Mouse (Mus musculus) CH12.LX (cell line): ENCODE results near the gene Rasgrp3. TPM values are rescaled to one million over a fixed set of nuclear protein-coding genes. Genes with fewer than 3 reads are reported as not detected.
A peak's percentile ranks its signal among the peaks of the same experiment; 100 is the strongest.
"Not testable (repeated sequence)": the region's sequence is repeated elsewhere in the genome, so short reads cannot be mapped to it uniquely, and the experiment has no call there.

Source experiments
- DNase-seq: peaks from one replicate; pipeline ENCODE4 v3.0.0-alpha.2; 2013; ENCODE audit errors: extremely low read depth
- H3K27ac ChIP-seq: 2 replicates; pipeline ENCODE4 v1.5.1; 2012; ENCODE audit warnings: low read depth, mild to moderate bottlenecking, control low read depth, moderate library complexity; ENCODE audit not compliant: insufficient read depth
- H3K27me3 ChIP-seq: replicated peaks from 2 replicates; pipeline ENCODE3; 2012; ENCODE audit warnings: inconsistent platforms
- H3K36me3 ChIP-seq, 2 experiments: replicated peaks in 1 of 2; 2 replicates each; pipeline versions ENCODE3 to v1.6.1; 2012; ENCODE audit warnings: inconsistent platforms in 1 of 2, low read length in 1 of 2, mild to moderate bottlenecking in 1 of 2, mixed read lengths in 1 of 2, moderate library complexity in 1 of 2; ENCODE audit not compliant: control insufficient read depth in 1 of 2, insufficient read depth in 1 of 2
- H3K4me1 ChIP-seq, 2 experiments: 2 replicates each; pipeline ENCODE4 v1.6.1; 2012; ENCODE audit warnings: inconsistent platforms in 1 of 2, moderate library complexity in 1 of 2; ENCODE audit not compliant: insufficient read depth in 2 of 2, control insufficient read depth in 1 of 2
- H3K4me2 ChIP-seq: 2 replicates; pipeline ENCODE4 v1.6.1; 2012; ENCODE audit warnings: low read depth, mild to moderate bottlenecking, control low read depth; ENCODE audit not compliant: poor library complexity, insufficient read depth, severe bottlenecking
- H3K4me3 ChIP-seq, 3 experiments: fragments of 150-350 bp in 1 of 3; sonication (generic) in 1 of 3; replicated peaks in 1 of 3; 2 replicates each; pipeline versions ENCODE3 to v1.5.1; 2011 to 2012; ENCODE audit warnings: low read depth in 2 of 3, low read length in 2 of 3, mild to moderate bottlenecking in 2 of 3, moderate library complexity in 2 of 3, control low read depth in 1 of 3, improper control_type of control experiment in 1 of 3, inconsistent platforms in 1 of 3, mixed read lengths in 1 of 3; ENCODE audit not compliant: poor library complexity in 1 of 3
- H3K79me2 ChIP-seq: replicated peaks from 2 replicates; pipeline ENCODE4 v1.6.1; 2012; ENCODE audit warnings: mild to moderate bottlenecking, moderate library complexity; ENCODE audit not compliant: control insufficient read depth, poor library complexity, insufficient read depth, severe bottlenecking; ENCODE audit errors: extremely low read depth
- H3K9ac ChIP-seq: 2 replicates; pipeline ENCODE4 v1.6.1; 2012; ENCODE audit warnings: low read depth, mild to moderate bottlenecking, control low read depth, moderate library complexity; ENCODE audit not compliant: insufficient read depth
- H3K9me3 ChIP-seq: replicated peaks from 2 replicates; pipeline ENCODE3; 2012; ENCODE audit warnings: low read length, inconsistent platforms, mixed read lengths
- BHLHE40 ChIP-seq: IDR thresholded peaks from 2 replicates; pipeline ENCODE4 v1.6.1; 2011; ENCODE audit warnings: mild to moderate bottlenecking, low read depth, low read length, improper control_type of control experiment
- CTCF ChIP-seq, 2 experiments: IDR thresholded peaks in 1 of 2; conservative IDR thresholded peaks in 1 of 2; 2 replicates each; pipeline ENCODE4 v1.5.1; 2011 to 2012; ENCODE audit warnings: low read depth in 2 of 2, low read length in 2 of 2, improper control_type of control experiment in 1 of 2, inconsistent platforms in 1 of 2, mild to moderate bottlenecking in 1 of 2, moderate library complexity in 1 of 2
- GABPA ChIP-seq: IDR thresholded peaks from 2 replicates; pipeline ENCODE4 v1.6.1; 2012; ENCODE audit warnings: low read depth, low read length, improper control_type of control experiment, inconsistent platforms; ENCODE audit not compliant: insufficient replicate concordance
- PAX5 ChIP-seq: IDR thresholded peaks from 2 replicates; pipeline ENCODE4 v1.6.1; 2012; ENCODE audit warnings: low read length, inconsistent platforms, mixed read lengths
- RAD21 ChIP-seq: IDR thresholded peaks from 2 replicates; pipeline ENCODE4 v1.6.1; 2011; ENCODE audit warnings: low read depth, mild to moderate bottlenecking, low read length, improper control_type of control experiment, moderate library complexity
- RCOR1 ChIP-seq: conservative IDR thresholded peaks from 2 replicates; pipeline ENCODE4 v1.6.1; 2012; ENCODE audit warnings: low read depth, mild to moderate bottlenecking, inconsistent platforms, low read length, improper control_type of control experiment
- SMC3 ChIP-seq: IDR thresholded peaks from 2 replicates; pipeline ENCODE4 v1.6.1; 2011; ENCODE audit warnings: low read depth, low read length, improper control_type of control experiment
- ZC3H11A ChIP-seq: IDR thresholded peaks from 2 replicates; pipeline ENCODE4 v1.6.1; 2012; ENCODE audit warnings: low read depth, mild to moderate bottlenecking, inconsistent platforms, low read length, improper control_type of control experiment
- dilution Hi-C: fragments of 300-500 bp; cut with MboI; formaldehyde crosslinking; loops from 2 replicates; pipeline ENCODE4 v1.14.3; 2020; ENCODE audit warnings: low sequenced_read_pairs; ENCODE audit not compliant: extremely low pct_unique_long_range_greater_than_20kb, extremely low pct_ligation_motif_present
- in situ Hi-C: fragments of 300-500 bp; cut with MboI; formaldehyde crosslinking; loops from 3 replicates; pipeline ENCODE4 v1.14.3; 2019; ENCODE audit warnings: low sequenced_read_pairs, low pct_ligation_motif_present, low pct_unique_long_range_greater_than_20kb, mixed read lengths
- polyA plus RNA-seq: library from polyadenylated mRNA; unstranded; fragments of >175 nt; gene quantifications from 2 replicates; pipeline ENCODE4 v1.2.1, GENCODE M21; 2012; ENCODE audit warnings: low read depth; ENCODE audit not compliant: insufficient read length
- total RNA-seq, 2 experiments: library from RNA; depleted of rRNA; stranded (reverse); fragments of 300-350 nt in 1 of 2; fragments of >200 nt in 1 of 2; gene quantifications; 2 replicates each; pipeline ENCODE4 v1.2.3; 2012 to 2014

Rasgrp3 gene
- total and polyA plus RNA-seq, 3 experiments = 79.6 to 164 (median 161) TPM

DNA sequence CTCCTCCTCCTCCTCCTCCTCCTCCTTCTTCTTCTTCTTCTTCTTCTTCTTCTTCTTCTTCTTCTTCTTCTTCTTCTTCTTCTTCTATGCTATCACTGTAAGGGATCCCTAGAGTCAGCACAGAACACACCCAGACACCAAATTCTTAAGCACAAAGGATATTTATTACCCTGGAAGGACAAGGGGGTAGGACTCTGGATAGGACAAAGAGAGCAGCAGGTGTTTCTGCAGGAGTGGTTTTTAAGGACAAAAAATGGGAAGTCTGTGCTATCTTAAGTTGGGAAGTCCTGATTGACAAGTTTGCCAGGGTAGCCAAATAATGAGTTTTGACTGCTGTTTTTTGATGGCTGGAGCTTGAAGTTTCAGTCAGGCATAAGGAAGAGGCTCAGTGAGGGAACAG, 17.9 kb downstream of the Rasgrp3 start:
- peaks cover 7 to 20% of the 10 kb centered on the region in 2 experiments; a peak in 3 of 4 replicates for H3K4me1 ChIP-seq
- no peak overlapping the region for H3K9ac ChIP-seq
- in situ Hi-C loops = no loop called here
- H3K36me3 ChIP-seq = no peaks in the 10 kb centered on the region
- no peaks in the 10 kb centered on the region for H3K79me2 ChIP-seq
- H3K27me3 ChIP-seq = no peaks in the 10 kb centered on the region
- H3K4me3 ChIP-seq = no peak overlapping the region
- dilution Hi-C loops = no loop called here
- H3K4me2 ChIP-seq = no peak overlapping the region
- TF ChIP-seq BHLHE40 (no peak), RCOR1 (no peak), PAX5 (no peak)
- TF ChIP-seq, all 38 proteins: peak for 0
- no peak for DNase-seq
- no peak overlapping the region for H3K27ac ChIP-seq
- H3K9me3 ChIP-seq = no peaks in the 10 kb centered on the region

DNA sequence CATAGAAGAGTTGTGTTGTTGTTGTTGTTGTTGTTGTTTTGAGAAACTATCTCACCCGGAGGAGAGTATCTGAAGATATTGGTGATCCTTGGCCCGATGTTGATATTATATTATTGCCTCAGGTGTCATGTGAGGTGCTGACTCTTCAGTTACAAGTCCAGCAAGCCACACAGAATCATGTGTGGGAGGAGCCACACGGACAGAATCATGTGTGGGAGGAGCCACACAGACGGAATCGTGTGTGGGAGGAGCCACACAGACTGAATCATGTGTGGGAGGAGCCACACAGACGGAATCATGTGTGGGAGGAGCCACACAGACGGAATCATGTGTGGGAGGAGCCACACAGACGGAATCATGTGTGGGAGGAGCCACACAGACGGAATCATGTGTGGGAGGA, 20.4 kb downstream of the Rasgrp3 start:
- H3K27me3 ChIP-seq, H3K27ac ChIP-seq, H3K9me3 ChIP-seq, DNase-seq, H3K9ac ChIP-seq, H3K4me3 ChIP-seq, H3K36me3 ChIP-seq, H3K4me2 ChIP-seq, H3K79me2 ChIP-seq, H3K4me1 ChIP-seq, dilution Hi-C loops, in situ Hi-C loops: not testable (repeated sequence)

DNA sequence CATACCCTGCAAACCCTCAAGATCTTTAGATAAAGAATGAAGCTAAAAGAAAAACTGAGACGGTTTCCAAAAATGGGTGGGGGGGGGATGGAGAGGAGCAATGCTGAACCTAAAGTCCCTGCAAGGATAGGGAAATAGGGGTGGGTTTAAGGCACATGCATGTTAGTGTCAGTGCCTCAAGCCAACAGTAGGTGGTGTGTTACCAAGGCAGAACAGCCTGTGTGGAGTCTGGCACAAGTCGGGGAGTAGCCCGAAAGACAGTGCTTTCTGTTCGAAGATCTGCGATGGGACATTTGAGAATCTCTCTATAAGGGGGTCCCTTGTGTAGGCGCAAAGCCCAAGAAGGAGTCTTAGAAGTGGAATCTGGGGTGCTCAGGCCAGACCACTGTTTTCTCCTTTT, 24.9 kb downstream of the Rasgrp3 start:
- Histone ChIP-seq H3K27me3 (no peaks in the 10 kb centered on the region), H3K27ac (no peak overlapping the region), H3K9ac (no peak overlapping the region), H3K79me2 (no peaks in the 10 kb centered on the region), H3K36me3 (no peaks in the 10 kb centered on the region), H3K4me2 (no peak overlapping the region), H3K4me3 (no peak overlapping the region), H3K4me1 (peaks cover 7 to 20% of the 10 kb centered on the region in 2 experiments), H3K9me3 (peaks cover 9% of the 10 kb centered on the region)
- dilution Hi-C loops = no loop called here
- peak in 1 of 2 experiments; percentile 50; a peak in 2 of 4 replicates for TF ChIP-seq CTCF (conservative IDR thresholded peaks at IDR 0.05 in 1 of 2, IDR thresholded peaks at IDR 0.05 in 1 of 2; ENCODE audit: low read depth in 2 of 2, low read length in 2 of 2)
- no peak for TF ChIP-seq GABPA
- TF ChIP-seq SMC3 = peak; percentile 49
- TF ChIP-seq ZC3H11A = no peak
- TF ChIP-seq RAD21 = peak; percentile 33
- in situ Hi-C loops = no loop called here
- no peak for DNase-seq
